Mouse (Mus musculus) MEL (cell line): ENCODE measurements at regions not wholly inside any gene's neighbourhood (a gene's known extent, or its start where the extent isn't known, plus 50 kb on each side); places are given as distances from the start of the nearest gene placed in this dataset.

Experiments used
- CHD1 ChIP-seq: IDR thresholded peaks from 2 replicates; pipeline ENCODE4 v1.6.1; 2012; ENCODE audit warnings: low read depth, mild to moderate bottlenecking, inconsistent platforms, low read length, improper control_type of control experiment
- CTCF ChIP-seq, 3 experiments: IDR thresholded peaks in 2 of 3; conservative IDR thresholded peaks in 1 of 3; 2 replicates each; pipeline ENCODE4 v1.5.1; 2011 to 2012; ENCODE audit warnings: low read length in 3 of 3, low read depth in 2 of 3, mild to moderate bottlenecking in 2 of 3, improper control_type of control experiment in 1 of 3, inconsistent platforms in 1 of 3, mixed read lengths in 1 of 3, moderate library complexity in 1 of 3; ENCODE audit not compliant: control insufficient read depth in 1 of 3, insufficient read depth in 1 of 3, poor library complexity in 1 of 3, severe bottlenecking in 1 of 3
- EP300 ChIP-seq, 2 experiments: IDR thresholded peaks; 2 replicates each; pipeline ENCODE4 v1.6.1; 2011; ENCODE audit warnings: improper control_type of control experiment in 2 of 2, low read length in 2 of 2, low read depth in 1 of 2, mild to moderate bottlenecking in 1 of 2
- KAT2A ChIP-seq: conservative IDR thresholded peaks from 2 replicates; pipeline ENCODE4 v1.6.1; 2012; ENCODE audit warnings: low read depth, low read length, improper control_type of control experiment, inconsistent platforms
- MAFK ChIP-seq: IDR thresholded peaks from 2 replicates; pipeline ENCODE4 v1.6.1; 2011; ENCODE audit warnings: low read depth, mild to moderate bottlenecking, low read length, improper control_type of control experiment, borderline replicate concordance
- MEF2A ChIP-seq: IDR thresholded peaks from 2 replicates; pipeline ENCODE4 v1.6.1; 2014; ENCODE audit warnings: low read depth, mild to moderate bottlenecking, inconsistent platforms, low read length, improper control_type of control experiment; ENCODE audit not compliant: poor library complexity, insufficient replicate concordance, severe bottlenecking; ENCODE audit errors: extremely low read depth
- NELFE ChIP-seq: IDR thresholded peaks from 2 replicates; pipeline ENCODE4 v1.6.1; 2011; ENCODE audit warnings: low read depth, low read length, improper control_type of control experiment
- RAD21 ChIP-seq: IDR thresholded peaks from 2 replicates; pipeline ENCODE4 v1.6.1; 2011; ENCODE audit warnings: mild to moderate bottlenecking, low read depth, low read length, improper control_type of control experiment
- SIN3A ChIP-seq: IDR thresholded peaks from 2 replicates; pipeline ENCODE4 v1.6.1; 2012; ENCODE audit warnings: low read length, improper control_type of control experiment, inconsistent platforms
- TBP ChIP-seq: IDR thresholded peaks from 2 replicates; pipeline ENCODE4 v1.8.0; 2011; ENCODE audit warnings: low read depth, low read length, improper control_type of control experiment
- TCF12 ChIP-seq: IDR thresholded peaks from 2 replicates; pipeline ENCODE4 v1.6.1; 2014; ENCODE audit warnings: low read depth, mild to moderate bottlenecking, inconsistent platforms, low read length, improper control_type of control experiment, moderate library complexity
- USF1 ChIP-seq: IDR thresholded peaks from 2 replicates; pipeline ENCODE4 v1.6.1; 2014; ENCODE audit warnings: low read depth, mild to moderate bottlenecking, inconsistent platforms, low read length, improper control_type of control experiment, moderate library complexity
- ZC3H11A ChIP-seq: IDR thresholded peaks from 2 replicates; pipeline ENCODE4 v1.6.1; 2012; ENCODE audit warnings: low read depth, mild to moderate bottlenecking, inconsistent platforms, low read length, improper control_type of control experiment

GRCm38 (mm10) chr10:24469741-24470140 is 125.5 kb upstream of the Ccn2 start:
- no peak for TF ChIP-seq RAD21
- no peak for TF ChIP-seq TCF12
- no peak for TF ChIP-seq EP300 (IDR thresholded peaks at IDR 0.05; ENCODE audit: low read depth in 1 of 2, low read length in 2 of 2)
- TF ChIP-seq KAT2A: no peak
- TF ChIP-seq CHD1: no peak
- no peak for TF ChIP-seq CTCF (IDR thresholded peaks at IDR 0.05 in 2 of 3, conservative IDR thresholded peaks at IDR 0.05 in 1 of 3; ENCODE audit: control insufficient read depth in 1 of 3, insufficient read depth in 1 of 3, low read depth in 2 of 3, low read length in 3 of 3, poor library complexity in 1 of 3, severe bottlenecking in 1 of 3)
- TF ChIP-seq MAFK: no peak
- TF ChIP-seq MEF2A: no peak
- no peak for TF ChIP-seq TBP
- no peak for TF ChIP-seq SIN3A
- TF ChIP-seq NELFE: no peak
- TF ChIP-seq USF1: no peak
- TF ChIP-seq ZC3H11A: no peak
